Mouse (Mus musculus): ENCODE results near the gene Setd2. TPM values are rescaled to one million over a fixed set of nuclear protein-coding genes. Genes with fewer than 3 reads are reported as not detected.

Gene Setd2
- polyA plus RNA-seq, 1 experiment from 2014 or later: 28.0 TPM

- Histone ChIP-seq H3K9ac (ENCODE audit: low read depth, low read length) (peak within 1 kb of the TSS; percentile 92), H3K27ac (ENCODE audit: low read depth, low read length) (peak within 1 kb of the TSS; percentile 96), H3K4me2 (ENCODE audit: low read length) (peak within 1 kb of the TSS; percentile 83), H3K4me1 (ENCODE audit: control insufficient read depth, insufficient read depth, low read depth, low read length) (peaks cover 33% of the 10 kb centered on the region), H3K4me3 (ENCODE audit: low read length) (peak within 1 kb of the TSS; percentile 73), H3K9me3 (ENCODE audit: control insufficient read depth, low read length) (no peaks in the 10 kb centered on the region), H3K27me3 (replicated peaks; ENCODE audit: control insufficient read depth, insufficient read depth, low read length) (peaks cover 4% of the 10 kb centered on the region), H3K36me3 (ENCODE audit: control insufficient read depth, insufficient read depth, low read length) (no peaks in the 10 kb centered on the region)
- ATAC-seq: peak; percentile 97
- WGBS: under 1% methylated on average over 52 of the region's 52 CpGs
Observed at GRCm38 (mm10) chr9:110656249-110657221, 124.1 kb downstream of the Setd2 start, which contains the start of gene Ccdc12. Ccdc12 (plus strand) TSS chr9:110656503.

GRCm38 (mm10) chr9:110657474-110658078 lies 125.2 kb downstream of the Setd2 start:
- Histone ChIP-seq H3K9ac (ENCODE audit: low read depth, low read length) (no peak overlapping the region), H3K27ac (ENCODE audit: low read depth, low read length) (no peak overlapping the region), H3K4me1 (ENCODE audit: control insufficient read depth, insufficient read depth, low read depth, low read length) (peaks cover 27% of the 10 kb centered on the region), H3K9me3 (ENCODE audit: control insufficient read depth, low read length) (no peaks in the 10 kb centered on the region), H3K36me3 (ENCODE audit: control insufficient read depth, insufficient read depth, low read length) (no peaks in the 10 kb centered on the region), H3K4me3 (ENCODE audit: low read length) (peak overlapping the region; percentile 73), H3K4me2 (ENCODE audit: low read length) (peak overlapping the region; percentile 83), H3K27me3 (replicated peaks; ENCODE audit: control insufficient read depth, insufficient read depth, low read length) (no peaks in the 10 kb centered on the region; the same call in 1 of the 2 replicates)
- no peak for ATAC-seq
- 73% methylated on average over 13 of the region's 13 CpGs for WGBS

GRCm38 (mm10) chr9:110659521-110659920 lies 127.1 kb downstream of the Setd2 start:
- no peaks in the 10 kb centered on the region for H3K27me3 ChIP-seq (replicated peaks; ENCODE audit: control insufficient read depth, insufficient read depth, low read length)
- peaks cover 13% of the 10 kb centered on the region for H3K4me1 ChIP-seq (ENCODE audit: control insufficient read depth, insufficient read depth, low read depth, low read length)
- H3K9ac ChIP-seq (ENCODE audit: low read depth, low read length): no peak overlapping the region
- ATAC-seq: no peak
- H3K4me3 ChIP-seq (ENCODE audit: low read length): no peak overlapping the region
- H3K9me3 ChIP-seq (ENCODE audit: control insufficient read depth, low read length): no peaks in the 10 kb centered on the region
- H3K36me3 ChIP-seq (ENCODE audit: control insufficient read depth, insufficient read depth, low read length): no peaks in the 10 kb centered on the region
- 95% methylated on average over 12 of the region's 12 CpGs for WGBS
- H3K4me2 ChIP-seq (ENCODE audit: low read length): no peak overlapping the region
- no peak overlapping the region for H3K27ac ChIP-seq (ENCODE audit: low read depth, low read length)

GRCm38 (mm10) chr9:110660208-110660607 lies 127.8 kb downstream of the Setd2 start:
- peaks cover 13% of the 10 kb centered on the region for H3K4me1 ChIP-seq (ENCODE audit: control insufficient read depth, insufficient read depth, low read depth, low read length)
- no peaks in the 10 kb centered on the region for H3K27me3 ChIP-seq (replicated peaks; ENCODE audit: control insufficient read depth, insufficient read depth, low read length)
- no peak overlapping the region for H3K4me2 ChIP-seq (ENCODE audit: low read length)
- no peak overlapping the region for H3K9ac ChIP-seq (ENCODE audit: low read depth, low read length)
- H3K4me3 ChIP-seq (ENCODE audit: low read length): no peak overlapping the region
- H3K36me3 ChIP-seq (ENCODE audit: control insufficient read depth, insufficient read depth, low read length): no peaks in the 10 kb centered on the region
- no peak overlapping the region for H3K27ac ChIP-seq (ENCODE audit: low read depth, low read length)
- ATAC-seq: no peak
- no peaks in the 10 kb centered on the region for H3K9me3 ChIP-seq (ENCODE audit: control insufficient read depth, low read length)
- WGBS: 86% methylated on average over 2 of the region's 2 CpGs

GRCm38 (mm10) chr9:110660856-110661612 lies 128.6 kb downstream of the Setd2 start:
- H3K4me3 ChIP-seq (ENCODE audit: low read length): no peak overlapping the region
- H3K4me1 ChIP-seq (ENCODE audit: control insufficient read depth, insufficient read depth, low read depth, low read length): peaks cover 9% of the 10 kb centered on the region
- no peaks in the 10 kb centered on the region for H3K9me3 ChIP-seq (ENCODE audit: control insufficient read depth, low read length)
- H3K9ac ChIP-seq (ENCODE audit: low read depth, low read length): no peak overlapping the region
- H3K27me3 ChIP-seq (replicated peaks; ENCODE audit: control insufficient read depth, insufficient read depth, low read length): no peaks in the 10 kb centered on the region
- no peaks in the 10 kb centered on the region for H3K36me3 ChIP-seq (ENCODE audit: control insufficient read depth, insufficient read depth, low read length)
- 90% methylated on average over 7 of the region's 7 CpGs for WGBS
- no peak for ATAC-seq
- H3K4me2 ChIP-seq (ENCODE audit: low read length): no peak overlapping the region
- no peak overlapping the region for H3K27ac ChIP-seq (ENCODE audit: low read depth, low read length)

- H3K4me3 ChIP-seq (ENCODE audit: low read length): no peak overlapping the region
- peaks cover 2% of the 10 kb centered on the region for H3K4me1 ChIP-seq (ENCODE audit: control insufficient read depth, insufficient read depth, low read depth, low read length)
- H3K27ac ChIP-seq (ENCODE audit: low read depth, low read length): no peak overlapping the region
- no peaks in the 10 kb centered on the region for H3K9me3 ChIP-seq (ENCODE audit: control insufficient read depth, low read length)
- H3K27me3 ChIP-seq (replicated peaks; ENCODE audit: control insufficient read depth, insufficient read depth, low read length): no peaks in the 10 kb centered on the region
- H3K36me3 ChIP-seq (ENCODE audit: control insufficient read depth, insufficient read depth, low read length): no peaks in the 10 kb centered on the region
- 92% methylated on average over 1 of the region's 1 CpGs for WGBS
- no peak overlapping the region for H3K4me2 ChIP-seq (ENCODE audit: low read length)
- H3K9ac ChIP-seq (ENCODE audit: low read depth, low read length): no peak overlapping the region
- no peak for ATAC-seq
Observed at GRCm38 (mm10) chr9:110662844-110663243, 130.4 kb downstream of the Setd2 start.

- 32% methylated on average over 4 of the region's 4 CpGs for WGBS
- Histone ChIP-seq H3K36me3 (ENCODE audit: control insufficient read depth, insufficient read depth, low read length) (no peaks in the 10 kb centered on the region), H3K9ac (ENCODE audit: low read depth, low read length) (no peak overlapping the region), H3K27me3 (replicated peaks; ENCODE audit: control insufficient read depth, insufficient read depth, low read length) (no peaks in the 10 kb centered on the region), H3K4me1 (ENCODE audit: control insufficient read depth, insufficient read depth, low read depth, low read length) (no peaks in the 10 kb centered on the region), H3K4me2 (ENCODE audit: low read length) (no peak overlapping the region), H3K27ac (ENCODE audit: low read depth, low read length) (no peak overlapping the region), H3K9me3 (ENCODE audit: control insufficient read depth, low read length) (no peaks in the 10 kb centered on the region), H3K4me3 (ENCODE audit: low read length) (no peak overlapping the region)
- no peak for ATAC-seq
Observed at GRCm38 (mm10) chr9:110665912-110666311, 133.5 kb downstream of the Setd2 start.

GRCm38 (mm10) chr9:110666374-110666773 lies 134.0 kb downstream of the Setd2 start:
- H3K9ac ChIP-seq (ENCODE audit: low read depth, low read length): no peak overlapping the region

More at GRCm38 (mm10) chr9:110666374-110666773, 134.0 kb downstream of the Setd2 start:
- Histone ChIP-seq H3K4me3 (ENCODE audit: low read length) (no peak overlapping the region), H3K4me2 (ENCODE audit: low read length) (no peak overlapping the region), H3K9me3 (ENCODE audit: control insufficient read depth, low read length) (no peaks in the 10 kb centered on the region), H3K27ac (ENCODE audit: low read depth, low read length) (no peak overlapping the region), H3K27me3 (replicated peaks; ENCODE audit: control insufficient read depth, insufficient read depth, low read length) (no peaks in the 10 kb centered on the region), H3K4me1 (ENCODE audit: control insufficient read depth, insufficient read depth, low read depth, low read length) (no peaks in the 10 kb centered on the region), H3K36me3 (ENCODE audit: control insufficient read depth, insufficient read depth, low read length) (no peaks in the 10 kb centered on the region)
- WGBS: 38% methylated on average over 8 of the region's 8 CpGs
- ATAC-seq: no peak
